Mouse (Mus musculus) megakaryocyte, adult 5-6 weeks (primary cell): ENCODE results near the gene Ogfod2. TPM values are rescaled to one million over a fixed set of nuclear protein-coding genes. Genes with fewer than 3 reads are reported as not detected.

Experiments used
- ATAC-seq: 2 replicates; pipeline ENCODE4 v1.8.0; 2016; ENCODE audit warnings: mild to moderate bottlenecking, inconsistent platforms; ENCODE audit not compliant: poor library complexity, severe bottlenecking
- total RNA-seq, 2 experiments: library from RNA; stranded (forward) in 1 of 2; stranded (reverse) in 1 of 2; fragments of 153-499, 151-499 nt in 1 of 2; fragments of 221-1000, 200-1000 nt in 1 of 2; gene quantifications; 2 replicates each; pipeline versions ENCODE4 v1.2.3 to v1.2.4; 2015 to 2017

Ogfod2 gene
- total RNA-seq (2015) (3.4 and 3.6 TPM in 2 replicates), total RNA-seq (2017) (2.6 and 6.4 TPM in 2 replicates)

DNA sequence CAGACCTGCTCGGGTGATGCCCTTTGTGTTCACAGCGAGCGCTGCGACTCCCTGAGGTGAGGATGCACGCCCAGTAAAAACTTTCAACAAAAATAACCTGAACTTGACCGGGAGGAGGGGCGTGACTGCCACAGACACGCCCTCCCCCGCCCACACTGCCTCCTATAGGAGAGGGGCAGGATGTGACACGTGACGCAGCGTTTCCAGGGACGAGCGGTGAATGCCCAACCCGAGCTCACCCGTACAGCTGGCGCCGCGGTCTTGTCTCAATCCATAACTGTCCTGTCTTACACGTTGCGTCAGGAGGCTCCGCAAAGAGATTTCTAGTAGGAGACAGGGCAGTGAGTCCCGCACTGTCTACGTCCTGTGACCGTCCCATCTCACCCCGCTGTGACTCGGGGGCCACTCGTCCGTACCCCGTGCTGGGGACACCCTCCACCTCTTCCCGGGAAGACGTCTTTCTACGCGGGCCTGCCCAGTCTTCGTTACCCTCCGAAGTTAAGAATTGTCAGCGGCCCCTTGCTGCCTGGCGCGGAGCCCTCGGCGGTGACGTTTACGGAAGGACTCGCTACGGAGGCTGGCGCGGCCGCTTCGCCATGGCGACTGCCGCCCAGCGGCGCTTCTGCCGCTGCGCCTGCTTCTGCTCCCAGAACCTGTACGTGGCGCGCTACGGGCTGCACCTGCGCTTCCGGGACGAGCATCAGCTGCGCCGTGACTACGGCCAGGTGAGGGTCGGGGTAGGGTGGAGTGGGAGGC lies at the start of gene Ogfod2:
Gene Ogfod2, plus strand, starts transcription at position 556 of the 756 bp plus-strand sequence.
- ATAC-seq, result peak; percentile 87

DNA sequence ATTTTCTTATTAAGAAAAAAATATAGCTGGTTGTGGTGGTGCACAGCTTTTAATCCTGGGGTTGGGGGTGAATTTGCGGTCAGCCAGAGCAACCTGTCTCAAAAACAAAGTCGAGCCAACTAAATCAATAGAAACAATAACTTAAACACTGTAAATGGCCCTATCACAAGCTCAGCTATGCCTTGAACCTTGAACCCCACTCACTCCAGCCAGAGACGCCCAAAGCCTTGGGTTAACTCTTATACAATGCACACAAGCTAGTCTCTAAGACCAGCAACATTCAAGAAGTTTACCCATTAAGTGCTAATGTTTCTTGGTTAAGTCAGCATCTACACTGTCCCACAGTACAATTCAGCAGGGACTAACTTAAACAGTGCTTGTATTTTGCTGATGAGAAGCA lies 42.4 kb upstream of the Ogfod2 start:
- ATAC-seq, result no peak

DNA sequence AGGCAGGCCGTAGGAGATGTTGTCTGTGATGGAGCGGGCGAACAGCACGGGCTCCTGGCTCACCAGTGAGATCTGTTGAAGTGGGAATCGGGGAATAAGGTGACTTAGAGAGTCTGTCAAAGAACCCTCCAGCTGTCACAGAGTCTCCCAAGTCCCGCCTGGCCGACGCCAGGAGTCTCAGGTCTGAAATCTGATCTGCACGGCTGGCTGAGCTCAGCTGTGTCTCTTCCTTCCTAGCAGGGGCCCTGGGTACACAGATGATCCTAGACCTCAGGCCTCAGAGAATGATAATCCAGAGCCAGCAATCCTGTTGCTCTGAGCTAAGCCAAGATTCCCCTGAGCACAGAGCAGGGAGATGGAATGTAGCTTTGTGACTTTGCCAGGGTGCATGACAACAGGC lies 38.4 kb upstream of the Ogfod2 start:
- no peak for ATAC-seq

DNA sequence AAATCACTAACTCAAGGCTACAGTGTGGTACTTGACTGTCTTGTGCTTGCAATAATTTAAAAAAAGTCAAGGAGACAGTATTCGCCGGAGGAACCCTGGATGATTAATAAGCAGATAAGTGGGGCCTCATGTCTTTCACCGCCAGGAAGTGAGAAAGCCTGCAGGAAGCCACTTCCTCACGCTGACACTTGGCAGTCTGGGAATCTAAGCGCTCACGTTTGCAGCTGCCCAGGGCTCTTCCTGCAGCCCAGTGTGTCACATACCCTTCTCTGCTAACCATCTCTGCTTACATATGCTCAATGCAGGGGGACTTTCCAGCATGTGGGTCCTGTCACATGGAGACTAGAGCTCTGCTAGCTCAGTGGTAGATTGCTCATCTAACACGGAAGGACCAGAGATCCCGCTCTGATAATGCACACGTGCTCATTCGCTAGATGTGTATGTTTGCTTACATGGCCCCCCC lies 37.2 kb upstream of the Ogfod2 start:
- peak; percentile 48 for ATAC-seq

DNA sequence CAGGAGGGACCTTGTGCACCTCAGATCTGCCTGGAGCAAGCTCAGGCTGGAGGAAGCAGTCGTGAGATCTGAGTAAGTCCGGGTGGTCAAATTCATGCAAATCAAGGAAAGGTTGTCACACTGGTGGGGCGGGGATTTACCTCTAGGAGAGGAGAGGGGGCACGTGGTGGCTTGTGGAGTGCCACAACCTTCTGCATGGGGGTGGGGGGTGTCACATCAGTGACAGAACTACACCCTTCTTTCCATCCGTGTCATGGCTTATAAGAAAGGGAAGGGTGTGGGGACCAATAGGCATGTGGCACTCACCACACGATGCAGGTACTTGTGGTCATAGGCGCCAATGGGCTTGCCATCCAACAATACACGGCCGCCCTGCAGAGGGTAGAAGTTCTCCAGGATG lies 36.4 kb upstream of the Ogfod2 start:
- peak; percentile 26 for ATAC-seq

DNA sequence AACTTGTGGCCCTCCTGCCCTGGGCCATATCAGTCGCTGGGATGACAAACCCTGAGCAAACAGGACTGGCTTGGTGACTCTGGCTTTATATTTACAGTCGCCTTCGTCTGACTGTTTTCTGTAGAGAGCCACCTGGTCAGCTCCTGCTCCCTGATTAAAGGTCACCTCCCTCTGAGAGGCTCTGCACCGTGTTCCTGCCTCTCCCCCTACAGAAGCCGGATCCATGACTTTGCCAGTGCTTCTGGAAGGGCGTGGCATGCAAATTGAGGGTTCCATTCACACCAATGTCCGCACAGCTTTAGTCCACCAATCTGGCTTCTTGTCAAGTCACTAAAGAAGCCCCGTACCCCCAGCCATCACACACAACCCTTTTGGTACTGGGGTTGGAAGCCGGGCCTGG lies 35.5 kb upstream of the Ogfod2 start:
- no peak for ATAC-seq

DNA sequence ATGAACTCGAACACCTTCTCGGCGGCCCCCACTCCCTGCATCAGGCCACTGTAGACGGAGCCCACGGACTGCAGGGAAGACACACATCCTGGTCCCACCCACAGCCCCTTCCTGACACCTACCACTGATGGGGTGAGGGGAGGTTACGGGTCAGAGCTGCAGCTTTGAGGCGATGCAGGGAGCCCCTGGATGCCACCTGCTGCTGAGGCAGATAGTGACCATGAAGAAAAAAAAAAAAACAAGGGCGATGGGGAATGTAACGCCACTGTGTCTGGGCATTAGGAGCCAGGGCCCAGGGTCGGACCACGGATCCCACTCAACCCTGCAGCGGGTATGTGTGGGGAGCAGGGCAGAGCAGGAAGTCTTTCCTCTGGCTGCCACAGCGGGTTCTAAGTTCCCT lies 34.9 kb upstream of the Ogfod2 start:
- ATAC-seq, result no peak

DNA sequence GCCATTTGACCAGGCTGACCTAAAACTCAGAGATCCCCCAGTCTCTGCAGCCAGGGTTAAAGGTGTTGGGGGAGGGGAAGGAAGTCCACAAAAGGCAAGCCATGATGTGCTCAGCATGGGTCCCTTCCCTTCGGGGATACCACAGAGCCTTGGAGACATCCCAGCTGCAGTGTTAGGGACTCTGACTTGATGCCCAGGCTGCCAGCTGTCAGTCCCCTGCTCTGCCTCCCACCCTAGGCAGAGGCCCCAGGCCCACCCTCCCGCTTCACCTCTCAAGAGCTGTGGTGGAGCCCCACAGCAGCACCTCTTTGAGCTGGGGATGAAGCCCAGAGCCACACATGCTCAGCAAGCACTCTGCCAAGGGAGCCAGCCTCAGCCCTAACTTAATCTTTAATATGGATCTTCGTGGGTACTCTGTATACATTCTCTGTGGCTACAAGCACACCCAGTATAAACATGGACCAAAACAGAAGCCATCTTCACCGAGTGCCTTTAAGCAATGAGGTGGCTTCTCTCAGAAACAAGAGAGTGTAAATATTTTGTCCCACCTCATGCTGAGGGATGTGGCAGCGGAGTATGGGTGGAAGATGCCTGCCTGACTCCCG lies 34.1 kb upstream of the Ogfod2 start:
- no peak for ATAC-seq

DNA sequence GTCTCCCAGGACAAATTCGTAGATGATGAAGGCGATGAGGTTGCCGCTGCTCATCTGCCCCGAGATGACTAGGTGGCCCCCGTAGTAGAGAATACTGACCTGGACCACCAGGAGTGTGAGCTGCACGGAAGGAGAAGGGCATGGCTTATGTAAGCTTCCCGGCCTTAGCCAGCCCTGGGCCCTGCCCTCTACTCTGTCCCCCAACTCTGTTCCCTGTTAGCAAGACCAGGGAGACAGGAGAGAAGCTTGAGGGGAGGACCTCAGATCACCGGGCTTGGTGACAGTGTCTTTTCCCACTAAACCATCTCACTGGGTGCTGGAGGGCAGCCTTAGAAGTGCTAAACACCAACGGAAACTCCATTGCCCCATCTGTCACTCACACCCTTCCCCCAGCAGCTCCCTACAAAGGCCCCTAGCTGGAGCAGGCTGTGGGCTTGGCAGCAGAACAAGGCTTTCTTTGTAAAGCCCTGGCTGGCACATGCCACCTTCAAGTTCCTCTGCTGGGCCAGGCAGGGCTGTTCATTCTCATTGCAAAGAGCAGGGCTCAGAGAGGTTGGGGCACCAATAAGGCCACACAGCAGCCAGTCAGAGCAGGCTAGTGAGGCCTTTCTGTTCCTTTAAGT lies 33.2 kb upstream of the Ogfod2 start:
- ATAC-seq, result 0 out of 2 replicates have a peak, but pooled peaks have one; percentile 14

DNA sequence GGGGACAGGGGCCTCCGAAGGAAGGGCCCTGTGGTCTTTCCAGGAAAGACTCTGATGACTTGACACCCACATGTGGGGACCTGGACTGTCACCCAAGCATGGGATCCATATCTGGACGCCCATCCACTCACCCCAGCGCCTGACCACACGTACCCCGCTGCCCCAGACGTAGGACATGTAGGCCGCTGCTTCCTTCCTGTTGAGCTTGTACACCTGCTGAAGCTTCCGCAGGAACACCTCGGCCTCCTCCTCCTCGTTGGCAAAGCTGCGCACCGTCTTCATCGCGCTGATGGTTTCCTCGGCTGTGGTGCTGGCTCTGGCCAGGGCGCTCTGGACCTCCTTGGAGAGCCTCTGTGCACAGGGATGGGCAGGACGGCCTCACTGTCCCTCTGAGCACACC lies 32.2 kb upstream of the Ogfod2 start:
- ATAC-seq, result peak; percentile 19; the same call in 1 of the 2 replicates

DNA sequence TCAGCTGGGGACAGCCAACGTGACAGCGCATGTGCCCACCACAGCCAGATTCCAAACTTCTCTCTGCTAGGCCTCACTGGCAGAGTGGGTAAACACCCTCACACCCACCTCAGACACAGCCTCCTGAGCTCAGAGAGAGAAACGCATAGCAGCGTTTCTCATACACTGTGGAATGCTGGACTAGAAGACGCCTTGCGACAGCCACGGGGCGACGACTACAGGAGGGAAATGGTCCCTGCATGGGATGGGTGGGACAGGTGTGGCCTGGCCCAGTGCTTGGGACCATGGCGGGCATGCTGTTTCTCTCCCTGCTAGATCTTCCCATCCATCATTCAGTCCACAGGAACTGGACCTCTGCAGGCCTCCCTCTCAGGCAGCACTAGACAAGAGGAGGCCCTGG lies 29.6 kb upstream of the Ogfod2 start:
- ATAC-seq, result no peak

DNA sequence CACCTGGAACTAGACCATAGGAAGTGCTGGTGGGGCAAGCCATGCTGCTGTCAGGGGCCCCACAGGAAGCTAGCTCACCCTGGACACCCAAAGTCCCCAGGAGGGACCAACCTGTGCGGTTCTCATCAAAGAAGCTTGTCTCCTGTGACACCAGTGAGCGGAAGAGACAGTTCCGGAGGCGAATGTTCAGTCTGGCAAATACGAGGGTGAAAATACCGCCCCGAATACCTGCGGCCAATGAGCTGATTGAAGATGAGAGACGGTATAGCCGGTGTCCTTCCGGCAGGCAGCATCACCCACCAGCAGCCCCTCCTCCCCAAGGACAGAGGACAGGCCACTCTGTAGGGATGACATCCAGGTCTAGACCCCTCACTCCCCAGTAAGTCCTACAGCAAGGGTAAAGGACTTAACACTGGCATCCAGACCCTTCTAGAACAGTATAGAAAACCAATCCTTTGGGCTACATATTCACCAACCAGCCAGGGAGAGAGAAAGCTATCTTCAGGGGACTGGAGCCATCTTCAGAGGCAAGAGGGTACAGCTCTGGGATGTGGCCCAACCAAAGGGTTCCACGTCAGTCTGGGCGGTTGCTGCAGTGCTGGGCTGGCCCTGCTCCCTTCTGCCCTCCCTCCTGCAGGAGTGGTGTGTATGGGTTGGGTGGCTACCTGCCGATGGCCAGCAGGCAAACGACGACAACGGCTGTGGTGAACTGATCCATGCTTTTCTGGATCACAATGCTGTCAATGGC lies 29.0 kb upstream of the Ogfod2 start:
- ATAC-seq, result no peak

DNA sequence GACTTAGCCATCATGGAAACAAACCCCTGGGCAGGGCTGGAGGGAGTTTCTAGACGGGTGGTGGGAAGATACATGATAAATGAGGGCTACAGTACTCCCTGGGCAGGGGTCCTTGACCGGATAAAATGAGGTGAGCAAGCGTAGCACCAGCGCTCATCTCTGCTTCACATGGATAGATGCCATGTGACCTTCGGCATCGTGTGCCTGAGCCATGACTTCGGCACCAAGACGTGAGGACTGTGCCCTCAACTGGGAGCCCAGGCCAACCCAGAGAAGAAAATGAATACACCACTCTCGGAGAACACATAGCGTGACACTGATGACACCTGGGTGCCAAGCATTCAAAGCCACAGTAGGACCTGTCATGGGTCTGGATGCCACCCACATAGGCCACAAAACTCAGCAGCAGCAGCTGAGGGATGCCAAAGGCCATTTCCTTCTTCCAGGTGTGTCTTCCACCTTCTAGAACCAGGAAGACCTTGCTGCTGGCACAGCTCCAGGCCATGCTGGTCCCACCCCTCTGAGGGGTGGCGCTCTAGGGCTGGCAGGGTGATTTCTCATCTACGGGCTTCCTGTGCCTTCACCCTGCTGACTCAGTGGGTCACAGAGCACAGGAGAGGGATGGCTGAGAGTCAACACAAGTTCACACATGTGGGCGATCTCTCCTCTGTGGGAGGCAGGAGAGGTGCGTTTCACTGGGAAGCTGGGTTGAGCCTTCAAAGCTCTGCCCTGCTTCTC lies 28.1 kb upstream of the Ogfod2 start:
- ATAC-seq, result 0 out of 2 replicates have a peak, but pooled peaks have one; percentile 15

DNA sequence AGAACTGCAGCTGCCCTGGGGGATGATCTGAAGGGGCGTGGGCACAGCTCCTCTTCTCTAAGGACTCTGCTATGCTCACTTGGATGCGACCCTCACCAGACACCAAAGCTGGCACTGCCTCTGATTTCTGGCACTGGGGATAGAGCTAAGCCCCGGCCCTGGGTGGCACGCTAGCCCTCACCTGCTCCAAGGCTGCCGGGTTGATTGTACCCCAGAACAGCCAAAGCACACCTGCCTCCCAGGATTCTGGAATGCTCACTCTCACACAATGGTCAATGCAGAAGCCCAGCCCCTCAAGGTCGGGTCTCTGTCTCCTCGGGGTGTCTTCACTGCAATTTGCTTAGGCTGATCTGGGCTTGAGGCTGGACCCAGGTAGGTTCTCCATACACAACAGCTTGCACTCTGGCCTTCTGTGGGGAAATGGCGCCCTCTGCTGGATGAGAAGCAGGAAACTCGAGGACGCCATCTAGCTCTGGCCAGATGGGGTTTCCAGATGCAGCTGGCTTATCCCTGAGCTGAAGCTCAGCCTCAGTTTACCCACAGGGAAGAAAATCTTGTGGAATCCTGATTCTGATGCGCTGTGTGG lies 27.4 kb upstream of the Ogfod2 start:
- ATAC-seq, result peak; percentile 86

DNA sequence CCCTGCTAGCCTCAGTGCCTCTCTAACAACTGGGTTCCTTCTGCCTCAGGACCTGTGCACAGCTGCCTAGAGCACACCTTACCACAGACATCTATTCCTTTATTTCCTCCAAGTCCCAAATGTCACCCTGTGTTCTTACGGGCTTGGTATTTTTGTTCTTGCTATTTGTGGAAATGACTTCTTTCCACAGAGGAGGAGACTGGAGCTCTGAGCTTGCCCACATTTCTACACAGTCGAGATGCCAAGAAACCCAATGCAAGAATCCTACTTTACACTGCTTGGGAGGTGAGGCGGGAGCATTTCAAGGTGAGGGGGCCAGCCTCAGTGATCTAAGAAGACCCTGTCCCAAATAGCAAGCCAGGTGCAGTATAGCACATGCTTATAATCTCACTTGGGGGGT lies 26.6 kb upstream of the Ogfod2 start:
- no peak for ATAC-seq

DNA sequence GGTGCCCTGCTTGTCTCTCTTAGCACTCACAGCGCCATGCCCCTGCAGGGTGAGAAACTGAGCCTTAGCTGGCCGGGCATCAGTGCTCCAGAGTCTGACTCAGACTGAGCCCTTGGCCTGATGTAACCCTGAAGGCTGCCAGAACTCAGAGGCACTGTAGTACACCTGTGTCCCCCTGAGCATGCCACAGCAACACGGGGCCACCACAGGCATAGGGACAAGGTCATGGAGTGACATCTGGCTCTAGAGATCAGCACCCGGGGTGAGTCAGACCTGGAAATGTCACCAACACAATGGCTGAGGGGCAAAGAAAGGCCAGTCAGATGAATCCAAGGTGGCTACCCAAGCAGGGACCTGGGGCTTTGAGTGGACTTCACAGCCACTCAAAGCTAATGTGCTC lies 25.2 kb upstream of the Ogfod2 start:
- no peak for ATAC-seq

DNA sequence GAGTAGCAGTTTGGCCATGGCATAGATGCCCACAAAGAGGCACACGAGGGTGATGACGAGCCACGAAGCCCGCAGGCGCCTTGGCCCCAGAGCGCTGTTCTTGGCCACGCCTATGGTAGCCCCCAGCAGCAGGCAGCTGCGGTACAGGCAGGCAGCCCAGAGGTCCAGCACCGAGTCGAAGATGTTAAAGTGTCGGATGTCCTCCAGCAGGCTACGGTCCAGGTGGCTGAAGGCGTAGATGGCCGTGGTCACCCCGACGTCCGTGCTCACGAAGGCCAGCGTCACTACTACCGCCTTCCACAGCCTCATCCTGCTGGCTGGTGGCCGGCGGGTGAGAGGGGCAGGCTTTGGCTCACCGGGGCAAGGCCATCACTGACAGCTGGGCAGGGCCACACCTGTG lies 22.2 kb upstream of the Ogfod2 start:
- no peak for ATAC-seq

DNA sequence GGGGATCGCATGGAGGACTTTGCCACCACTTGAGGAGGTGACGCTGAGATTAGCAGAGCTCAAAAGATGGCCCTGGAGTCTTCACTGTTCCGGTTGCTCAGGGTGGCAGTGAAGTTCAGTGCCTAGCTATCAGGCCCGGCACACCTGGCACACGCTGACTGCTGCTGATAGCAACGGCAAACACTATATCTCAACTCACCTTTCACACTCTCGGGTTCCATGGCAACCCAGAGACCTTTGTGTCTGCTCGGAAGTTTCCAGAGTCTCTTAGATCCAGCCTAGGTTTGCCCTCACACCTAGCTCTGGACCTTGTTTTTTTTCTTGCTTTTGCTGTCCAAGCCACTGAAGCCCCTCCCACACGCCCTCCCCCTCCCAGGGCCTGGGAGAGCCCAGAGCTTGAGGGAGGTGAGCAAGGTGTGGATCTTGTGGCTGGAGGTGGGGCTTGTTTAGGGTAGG lies 20.1 kb upstream of the Ogfod2 start:
- no peak for ATAC-seq

DNA sequence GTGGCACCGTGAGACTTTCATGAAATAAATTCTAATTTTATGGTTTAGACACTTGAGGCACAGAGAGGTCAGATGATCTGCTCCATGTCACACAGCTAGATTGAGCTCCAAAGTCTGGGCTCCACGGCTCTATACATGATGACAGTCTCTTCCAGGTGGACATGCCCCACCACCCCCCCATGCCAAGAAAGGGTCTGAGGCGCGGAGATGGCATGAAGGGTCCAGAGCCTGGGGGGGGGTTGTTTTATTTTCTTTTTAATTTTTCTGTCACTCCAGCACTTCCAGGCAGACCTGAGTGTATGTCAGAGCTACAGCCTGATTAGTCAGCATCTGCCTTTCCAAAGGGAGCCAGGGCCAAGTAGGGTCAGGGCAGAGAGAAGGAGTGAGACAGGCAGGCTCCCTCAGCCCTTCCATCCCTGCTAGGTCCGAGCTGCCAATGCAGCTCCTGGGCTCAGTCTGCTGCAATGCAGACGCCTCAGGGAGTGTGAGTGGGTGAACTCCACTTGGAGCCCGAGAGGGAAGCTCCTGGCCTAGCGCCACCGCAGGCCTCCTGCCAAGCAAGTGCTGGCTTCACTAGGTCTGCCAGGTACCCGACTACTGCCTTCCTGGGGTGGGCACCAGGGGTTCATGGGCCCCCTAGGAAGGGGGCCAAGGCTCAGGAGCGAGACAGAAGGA lies 18.8 kb upstream of the Ogfod2 start:
- no peak for ATAC-seq
